Mouse (Mus musculus): ENCODE results near the gene Tcf7l1. TPM values are rescaled to one million over a fixed set of nuclear protein-coding genes. Genes with fewer than 3 reads are reported as not detected.

Gene Tcf7l1
- polyA plus RNA-seq, 1 experiment from 2014 or later: 16.1 TPM

DNA sequence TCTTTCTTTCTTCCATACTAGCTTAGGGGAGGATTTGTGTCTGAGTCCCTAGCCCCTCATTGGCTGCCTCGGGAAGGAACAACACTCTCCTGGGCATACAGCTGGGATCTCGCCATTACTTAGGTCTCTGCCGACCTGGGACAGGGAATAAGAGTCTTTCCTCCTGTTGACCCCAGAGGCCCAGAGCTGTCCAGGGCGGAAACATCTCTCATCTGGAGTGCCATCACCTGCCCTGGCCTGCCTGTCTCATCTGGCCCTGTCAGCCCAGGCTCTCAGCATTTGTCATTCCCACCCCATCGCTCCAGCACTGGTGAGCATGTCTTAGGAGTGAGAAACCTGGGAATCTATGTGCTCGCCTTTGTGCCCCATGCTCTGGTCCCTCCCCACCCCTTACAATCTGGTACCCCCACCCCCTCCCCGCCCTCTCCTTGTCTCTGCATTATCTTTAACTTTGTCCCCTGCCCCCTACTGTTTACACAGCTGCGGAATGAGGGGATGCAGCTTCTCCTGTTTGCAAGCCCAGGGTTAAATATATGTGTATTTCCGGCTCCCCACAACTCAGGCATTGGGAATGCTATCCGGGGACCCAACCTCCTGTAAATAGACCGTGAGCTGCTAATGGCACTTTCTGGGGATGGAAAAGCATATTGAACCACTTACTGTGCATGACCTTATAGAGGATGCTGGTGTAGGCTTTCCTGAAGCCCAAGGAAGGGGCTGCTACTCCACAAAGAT is 92.3 kb downstream of the Tcf7l1 start:
- peaks cover 4% of the 10 kb centered on the region; the same call in 1 of the 2 replicates for H3K36me3 ChIP-seq
- no peak overlapping the region for H3K4me2 ChIP-seq
- 22% methylated on average over 11 of the region's 11 CpGs for WGBS
- no peak overlapping the region for H3K4me3 ChIP-seq
- H3K27me3 ChIP-seq (replicated peaks): no peaks in the 10 kb centered on the region
- H3K4me1 ChIP-seq: peaks cover 61% of the 10 kb centered on the region
- no peak for ATAC-seq (ENCODE audit: extremely low read depth, insufficient number of reproducible peaks, low FRiP score, low TSS enrichment)
- H3K27ac ChIP-seq (replicated peaks): 0 out of 2 replicates have a peak overlapping the region, but pooled peaks have one; percentile 6
- no peaks in the 10 kb centered on the region for H3K9me3 ChIP-seq
- no peak overlapping the region for H3K9ac ChIP-seq

DNA sequence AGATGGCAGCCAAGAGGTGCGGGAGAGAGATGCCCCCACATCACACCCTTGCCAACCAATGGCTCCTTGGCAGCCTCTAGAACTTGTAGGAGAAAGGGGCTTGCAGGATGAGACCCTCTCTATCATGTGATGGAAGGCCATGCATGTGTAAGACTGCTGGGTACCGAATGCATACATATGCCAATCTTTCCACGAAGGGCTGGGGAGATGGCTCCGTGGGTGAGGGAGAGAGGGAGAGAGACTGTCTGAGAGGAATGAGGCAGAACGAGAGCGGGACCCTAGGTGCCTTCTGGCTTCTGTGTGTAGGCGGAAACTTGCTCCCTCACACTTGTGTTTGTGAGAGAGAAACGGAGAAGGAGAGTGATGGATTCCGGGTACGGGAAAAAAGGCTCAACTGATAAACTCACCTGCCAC is 94.3 kb downstream of the Tcf7l1 start:
- H3K4me3 ChIP-seq: no peak overlapping the region
- H3K9me3 ChIP-seq: no peaks in the 10 kb centered on the region
- H3K9ac ChIP-seq: no peak overlapping the region
- H3K27me3 ChIP-seq (replicated peaks): no peaks in the 10 kb centered on the region
- WGBS: 32% methylated on average over 10 of the region's 10 CpGs
- ATAC-seq (ENCODE audit: extremely low read depth, insufficient number of reproducible peaks, low FRiP score, low TSS enrichment): no peak
- peaks cover 76% of the 10 kb centered on the region for H3K4me1 ChIP-seq
- H3K27ac ChIP-seq (replicated peaks): peak overlapping the region; percentile 26
- no peaks in the 10 kb centered on the region for H3K36me3 ChIP-seq
- peak overlapping the region; percentile 24 for H3K4me2 ChIP-seq

- ATAC-seq (ENCODE audit: extremely low read depth, insufficient number of reproducible peaks, low FRiP score, low TSS enrichment): no peak
Measured at GRCm38 (mm10) chr6:72694047-72694790, 94.8 kb downstream of the Tcf7l1 start.

DNA sequence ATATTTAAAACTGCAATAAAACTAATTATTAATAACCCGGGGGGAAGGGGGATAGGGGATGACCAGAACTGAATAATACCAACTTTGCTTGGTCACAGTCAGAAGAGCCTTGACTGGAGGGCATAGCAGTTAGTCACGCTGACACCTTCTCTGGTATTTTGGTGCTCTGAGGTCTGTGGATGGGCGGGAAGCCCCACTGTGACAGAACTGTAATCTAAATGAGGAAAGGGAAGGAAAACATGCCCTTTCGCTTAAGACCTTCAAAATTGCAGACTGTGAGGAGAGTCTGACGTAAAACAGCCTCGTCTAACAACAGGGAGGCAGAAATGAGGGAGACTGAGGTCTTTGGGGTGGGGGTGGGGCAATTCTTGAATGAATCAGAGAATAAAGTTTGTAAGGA is 96.6 kb downstream of the Tcf7l1 start:
- Histone ChIP-seq H3K4me3 (no peak overlapping the region), H3K27ac (replicated peaks) (0 out of 2 replicates have a peak overlapping the region, but pooled peaks have one; percentile 25), H3K36me3 (no peaks in the 10 kb centered on the region), H3K4me2 (no peak overlapping the region), H3K4me1 (peaks cover 81% of the 10 kb centered on the region), H3K9ac (no peak overlapping the region), H3K27me3 (replicated peaks) (no peaks in the 10 kb centered on the region), H3K9me3 (no peaks in the 10 kb centered on the region)
- WGBS: 58% methylated on average over 6 of the region's 6 CpGs
- ATAC-seq (ENCODE audit: extremely low read depth, insufficient number of reproducible peaks, low FRiP score, low TSS enrichment): no peak

More at GRCm38 (mm10) chr6:72694047-72694790, 94.8 kb downstream of the Tcf7l1 start:
- H3K4me2 ChIP-seq: peak overlapping the region; percentile 24
- H3K36me3 ChIP-seq: no peaks in the 10 kb centered on the region
- peaks cover 76% of the 10 kb centered on the region for H3K4me1 ChIP-seq
- H3K27ac ChIP-seq (replicated peaks): peak overlapping the region; percentile 49
- no peak overlapping the region for H3K9ac ChIP-seq
- H3K4me3 ChIP-seq: no peak overlapping the region
- H3K9me3 ChIP-seq: no peaks in the 10 kb centered on the region
- no peaks in the 10 kb centered on the region for H3K27me3 ChIP-seq (replicated peaks)
- WGBS: 15% methylated on average over 5 of the region's 5 CpGs

DNA sequence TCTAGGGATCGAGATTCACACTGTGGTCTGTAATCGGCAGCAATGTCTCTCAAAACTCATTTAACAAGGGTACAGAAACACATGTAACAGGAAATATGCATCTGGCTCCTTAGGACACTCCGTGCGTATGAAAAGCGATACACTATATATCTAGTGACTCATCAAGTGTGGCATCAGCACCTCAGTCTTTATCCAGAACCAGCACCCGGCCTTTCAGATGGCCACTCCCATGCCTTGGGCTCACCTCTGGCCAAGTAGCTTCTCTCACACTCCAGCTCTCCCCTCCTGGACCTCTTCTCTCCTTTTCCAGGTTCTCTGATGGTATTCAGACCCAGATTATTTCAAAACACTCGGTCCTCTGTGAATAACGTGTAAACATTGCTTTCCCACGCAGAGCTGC is 97.5 kb downstream of the Tcf7l1 start:
- H3K4me3 ChIP-seq: no peak overlapping the region
- WGBS: 76% methylated on average over 9 of the region's 9 CpGs
- H3K27me3 ChIP-seq (replicated peaks): no peaks in the 10 kb centered on the region
- ATAC-seq (ENCODE audit: extremely low read depth, insufficient number of reproducible peaks, low FRiP score, low TSS enrichment): no peak
- H3K9ac ChIP-seq: 0 out of 2 replicates have a peak overlapping the region, but pooled peaks have one; percentile 10
- H3K9me3 ChIP-seq: no peaks in the 10 kb centered on the region
- no peak overlapping the region for H3K4me2 ChIP-seq
- peaks cover 75% of the 10 kb centered on the region for H3K4me1 ChIP-seq
- no peaks in the 10 kb centered on the region for H3K36me3 ChIP-seq
- no peak overlapping the region for H3K27ac ChIP-seq (replicated peaks)

GRCm38 (mm10) chr6:72690595-72690994 is 98.5 kb downstream of the Tcf7l1 start:
- Histone ChIP-seq H3K4me2 (0 out of 2 replicates have a peak overlapping the region, but pooled peaks have one; percentile 9), H3K4me1 (peaks cover 75% of the 10 kb centered on the region)

DNA sequence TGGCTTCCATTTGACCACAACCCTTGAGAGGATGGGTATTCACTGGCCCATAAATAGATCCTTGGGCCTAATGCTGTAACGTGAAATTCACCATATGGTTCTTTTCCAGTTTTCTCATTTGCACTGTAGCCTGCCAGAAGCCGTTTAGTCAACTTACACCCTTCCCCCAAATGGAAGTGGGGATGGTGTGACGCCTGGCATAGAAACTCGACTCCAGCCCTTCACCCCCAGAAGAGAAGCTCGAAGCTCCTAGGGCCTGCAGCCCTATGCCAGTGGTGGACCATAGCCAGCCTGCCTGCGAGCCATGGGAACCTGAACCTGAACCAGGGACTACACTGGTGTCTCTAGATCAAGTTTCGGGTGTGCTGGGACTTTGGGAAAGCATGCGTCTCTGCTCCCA is 99.1 kb downstream of the Tcf7l1 start:
- H3K36me3 ChIP-seq: no peaks in the 10 kb centered on the region
- peak overlapping the region; percentile 42; the same call in 1 of the 2 replicates for H3K27ac ChIP-seq (replicated peaks)
- H3K4me2 ChIP-seq: no peak overlapping the region
- peaks cover 75% of the 10 kb centered on the region for H3K4me1 ChIP-seq
- H3K27me3 ChIP-seq (replicated peaks): no peaks in the 10 kb centered on the region
- 69% methylated on average over 8 of the region's 8 CpGs for WGBS
- no peak overlapping the region for H3K4me3 ChIP-seq
- no peak overlapping the region for H3K9ac ChIP-seq
- ATAC-seq (ENCODE audit: extremely low read depth, insufficient number of reproducible peaks, low FRiP score, low TSS enrichment): no peak
- H3K9me3 ChIP-seq: no peaks in the 10 kb centered on the region

More at GRCm38 (mm10) chr6:72690595-72690994, 98.5 kb downstream of the Tcf7l1 start:
- ATAC-seq (ENCODE audit: extremely low read depth, insufficient number of reproducible peaks, low FRiP score, low TSS enrichment): no peak
- Histone ChIP-seq H3K9me3 (no peaks in the 10 kb centered on the region), H3K27me3 (replicated peaks) (no peaks in the 10 kb centered on the region), H3K27ac (replicated peaks) (peak overlapping the region; percentile 42; the same call in 1 of the 2 replicates), H3K4me3 (no peak overlapping the region), H3K36me3 (no peaks in the 10 kb centered on the region), H3K9ac (no peak overlapping the region; the same call in 1 of the 2 replicates)
- WGBS: 44% methylated on average over 10 of the region's 10 CpGs

DNA sequence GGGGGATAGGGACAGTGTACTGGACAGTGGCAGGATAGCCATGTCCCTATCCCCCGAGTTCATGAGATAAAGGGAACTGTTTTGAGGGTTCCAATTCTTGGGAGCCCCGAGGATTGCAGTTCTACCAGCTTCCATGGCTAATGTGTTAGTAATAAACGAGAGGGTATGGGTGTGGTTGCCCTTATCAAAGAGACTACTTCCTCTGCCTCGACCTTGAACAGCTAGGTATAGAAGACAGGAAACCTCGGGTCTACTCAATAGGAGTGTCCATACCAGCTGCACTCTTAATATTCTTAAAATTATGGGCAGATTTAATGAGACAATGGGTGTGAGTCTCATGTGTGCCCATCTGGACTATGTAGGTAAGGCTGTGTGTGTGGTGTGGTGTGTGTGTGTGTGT is 100.0 kb downstream of the Tcf7l1 start:
- Histone ChIP-seq H3K27me3 (replicated peaks) (no peaks in the 10 kb centered on the region), H3K4me3 (no peak overlapping the region), H3K9me3 (no peaks in the 10 kb centered on the region), H3K9ac (no peak overlapping the region), H3K4me1 (peaks cover 75% of the 10 kb centered on the region), H3K27ac (replicated peaks) (no peak overlapping the region), H3K4me2 (no peak overlapping the region), H3K36me3 (no peaks in the 10 kb centered on the region)
- WGBS: 62% methylated on average over 5 of the region's 5 CpGs
- no peak for ATAC-seq (ENCODE audit: extremely low read depth, insufficient number of reproducible peaks, low FRiP score, low TSS enrichment)

DNA sequence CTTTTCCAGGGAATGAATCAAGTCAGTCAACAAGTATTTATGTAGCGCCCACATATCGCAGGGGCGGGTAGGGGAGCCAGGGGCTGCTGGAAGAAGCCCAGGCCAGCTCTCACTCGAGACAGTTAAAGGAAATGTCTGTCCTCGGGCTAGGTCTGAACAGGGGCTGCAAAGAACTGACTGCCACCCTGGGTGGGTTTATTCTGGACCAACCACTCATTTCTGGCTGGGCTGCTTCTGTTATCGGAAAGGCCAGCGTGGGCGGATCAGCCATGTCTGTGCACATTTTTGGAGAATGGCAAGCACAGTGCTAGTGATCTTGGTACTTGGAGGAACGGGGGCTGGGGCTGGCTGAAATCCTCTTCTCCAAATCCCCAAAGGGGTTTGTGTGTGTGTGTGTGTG is 103.9 kb downstream of the Tcf7l1 start:
- 30% methylated on average over 9 of the region's 9 CpGs for WGBS
- H3K4me3 ChIP-seq: no peak overlapping the region
- peak overlapping the region; percentile 76 for H3K27ac ChIP-seq (replicated peaks)
- H3K9ac ChIP-seq: peak overlapping the region; percentile 33; the same call in 1 of the 2 replicates
- H3K27me3 ChIP-seq (replicated peaks): no peaks in the 10 kb centered on the region
- no peaks in the 10 kb centered on the region for H3K36me3 ChIP-seq
- ATAC-seq (ENCODE audit: extremely low read depth, insufficient number of reproducible peaks, low FRiP score, low TSS enrichment): no peak
- no peaks in the 10 kb centered on the region for H3K9me3 ChIP-seq
- peaks cover 74% of the 10 kb centered on the region for H3K4me1 ChIP-seq
- peak overlapping the region; percentile 28 for H3K4me2 ChIP-seq

- H3K36me3 ChIP-seq: no peaks in the 10 kb centered on the region
- ATAC-seq (ENCODE audit: extremely low read depth, insufficient number of reproducible peaks, low FRiP score, low TSS enrichment): no peak
- 57% methylated on average over 4 of the region's 4 CpGs for WGBS
- H3K4me1 ChIP-seq: peaks cover 70% of the 10 kb centered on the region
- H3K4me2 ChIP-seq: no peak overlapping the region
- H3K9ac ChIP-seq: 0 out of 2 replicates have a peak overlapping the region, but pooled peaks have one; percentile 33
- no peak overlapping the region for H3K4me3 ChIP-seq
- peak overlapping the region; percentile 76 for H3K27ac ChIP-seq (replicated peaks)
- no peaks in the 10 kb centered on the region for H3K27me3 ChIP-seq (replicated peaks)
- H3K9me3 ChIP-seq: no peaks in the 10 kb centered on the region
Measured at GRCm38 (mm10) chr6:72684260-72684805, 104.7 kb downstream of the Tcf7l1 start.

GRCm38 (mm10) chr6:72682238-72682637 is 106.8 kb downstream of the Tcf7l1 start:
- no peaks in the 10 kb centered on the region for H3K9me3 ChIP-seq
- H3K36me3 ChIP-seq: no peaks in the 10 kb centered on the region
- H3K27ac ChIP-seq (replicated peaks): peak overlapping the region; percentile 20; the same call in 1 of the 2 replicates
- H3K9ac ChIP-seq: no peak overlapping the region
- no peak overlapping the region for H3K4me2 ChIP-seq
- 75% methylated on average over 4 of the region's 4 CpGs for WGBS
- no peaks in the 10 kb centered on the region for H3K27me3 ChIP-seq (replicated peaks)
- peaks cover 84% of the 10 kb centered on the region for H3K4me1 ChIP-seq
- ATAC-seq (ENCODE audit: extremely low read depth, insufficient number of reproducible peaks, low FRiP score, low TSS enrichment): no peak
- H3K4me3 ChIP-seq: no peak overlapping the region

All from heart, embryonic 13.5 days (tissue).